Mouse (Mus musculus) naive thymus-derived CD4-positive, alpha-beta T cell, adult 2 months (primary cell): ENCODE measurements around the gene Nol3.
A peak's percentile ranks its signal among the peaks of the same experiment; 100 is the strongest.
"Not testable (repeated sequence)": the region's sequence is repeated elsewhere in the genome, so short reads cannot be mapped to it uniquely, and the experiment has no call there.

Experiments used
- DNase-seq: peaks from one replicate; pipeline ENCODE4 v3.0.0-alpha.2; 2011; ENCODE audit warnings: low read depth

The Nol3 gene

DNA sequence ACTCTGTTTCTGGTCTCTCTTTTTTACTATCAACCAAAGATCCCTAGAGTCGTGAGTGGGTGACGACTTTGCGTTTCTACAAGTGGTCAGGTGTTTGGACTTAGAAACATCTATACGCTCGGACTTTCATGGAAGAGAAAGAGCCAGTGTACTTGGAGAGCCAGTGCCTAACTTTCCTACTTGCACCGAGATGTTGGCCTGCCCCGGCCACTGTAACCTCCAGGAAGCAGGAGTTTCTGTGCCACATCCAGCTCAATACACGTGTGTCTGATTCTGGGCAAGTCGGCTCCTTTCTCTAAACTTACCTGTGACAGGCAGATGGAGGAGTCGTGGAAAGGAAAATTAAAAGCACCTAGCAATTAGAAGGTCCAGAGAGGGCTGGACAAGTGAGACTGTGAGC, at the start of gene Nol3:
TSS of gene Nol3 (plus strand) at position 301 of the 400 bp plus-strand sequence.
- no peak for DNase-seq

DNA sequence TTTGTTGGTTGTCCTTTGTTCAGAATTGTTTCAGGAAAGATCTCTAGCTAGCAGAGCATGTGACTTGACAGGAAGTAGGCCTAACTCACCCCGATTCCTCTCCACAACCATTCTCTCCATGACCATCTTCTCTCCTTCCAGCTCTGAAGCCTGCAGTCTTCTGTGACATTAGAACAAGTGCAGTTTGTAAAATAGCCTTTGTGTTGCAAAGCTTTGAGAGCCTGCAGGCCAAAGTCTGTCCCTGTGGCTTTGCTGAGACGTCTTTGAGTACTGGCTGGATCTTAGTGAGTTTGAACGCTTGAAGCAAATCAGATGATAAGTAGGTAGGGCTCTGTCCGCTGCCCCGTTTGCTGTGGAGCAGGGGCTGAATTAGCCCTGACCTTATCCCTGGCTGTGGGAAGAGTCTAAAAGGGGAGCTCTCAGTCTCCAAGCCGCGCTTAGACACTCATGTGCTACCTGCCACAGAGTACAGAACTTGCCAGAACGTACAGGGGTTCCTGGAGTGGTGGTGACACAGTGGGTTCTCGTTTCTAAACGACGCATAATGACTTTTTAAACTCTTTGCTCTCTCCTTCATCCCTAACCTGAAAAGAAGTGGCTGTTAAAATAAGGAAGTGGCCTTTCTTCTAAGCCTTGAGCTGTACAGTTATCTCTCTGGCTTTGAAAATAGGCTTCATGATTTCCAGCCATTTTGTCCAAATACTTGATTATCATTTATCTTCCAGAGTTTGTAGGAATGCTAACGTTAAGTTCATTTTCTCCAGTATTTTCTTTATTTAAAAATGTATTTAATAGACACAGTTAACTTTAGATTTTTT, 44.2 kb upstream of the Nol3 start:
- no peak for DNase-seq

GRCm38 (mm10) chr8:105232321-105232693, 43.6 kb upstream of the Nol3 start:
- DNase-seq = not testable (repeated sequence)

DNA sequence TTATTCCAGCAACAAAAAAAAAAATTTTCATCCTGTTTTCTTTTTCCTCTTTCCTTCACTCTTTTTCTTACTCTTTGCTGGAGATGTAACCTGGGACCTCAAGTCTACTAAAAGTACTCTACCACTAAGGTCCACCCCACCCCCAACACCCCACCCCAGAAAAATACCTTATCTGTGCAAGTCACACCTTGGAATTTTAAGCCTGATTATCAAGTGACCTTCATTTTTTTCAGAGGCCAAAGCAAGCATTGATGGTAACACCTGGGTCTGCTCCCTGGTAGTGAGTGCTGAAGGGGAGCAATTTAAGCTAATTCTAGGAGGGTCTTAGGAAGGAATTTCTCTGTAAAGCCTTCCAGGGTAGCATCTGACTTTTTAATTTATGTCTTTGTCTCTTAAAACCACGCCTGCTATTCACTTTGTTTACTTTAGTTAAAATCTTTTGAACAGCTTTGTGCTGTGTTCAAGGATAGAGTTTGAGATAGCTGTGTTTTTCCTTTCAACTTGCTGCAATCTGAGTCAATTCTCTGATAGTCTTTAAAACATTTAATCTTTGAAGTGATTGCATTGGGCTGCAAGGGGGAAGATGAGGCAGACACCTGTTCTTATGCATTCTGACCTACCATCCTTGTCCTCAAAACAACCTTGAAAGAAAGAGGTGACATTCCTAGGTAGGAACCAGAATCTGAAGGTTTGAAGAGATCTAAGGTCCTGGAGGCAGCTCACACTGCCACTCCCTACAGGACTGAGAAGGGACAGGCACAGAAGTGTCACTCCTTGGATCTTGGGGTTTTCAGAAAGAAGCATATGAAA, 42.6 kb upstream of the Nol3 start:
- no peak for DNase-seq

- no peak for DNase-seq
These were observed 40.7 kb upstream of the Nol3 start for GRCm38 (mm10) chr8:105235206-105235605.

DNA sequence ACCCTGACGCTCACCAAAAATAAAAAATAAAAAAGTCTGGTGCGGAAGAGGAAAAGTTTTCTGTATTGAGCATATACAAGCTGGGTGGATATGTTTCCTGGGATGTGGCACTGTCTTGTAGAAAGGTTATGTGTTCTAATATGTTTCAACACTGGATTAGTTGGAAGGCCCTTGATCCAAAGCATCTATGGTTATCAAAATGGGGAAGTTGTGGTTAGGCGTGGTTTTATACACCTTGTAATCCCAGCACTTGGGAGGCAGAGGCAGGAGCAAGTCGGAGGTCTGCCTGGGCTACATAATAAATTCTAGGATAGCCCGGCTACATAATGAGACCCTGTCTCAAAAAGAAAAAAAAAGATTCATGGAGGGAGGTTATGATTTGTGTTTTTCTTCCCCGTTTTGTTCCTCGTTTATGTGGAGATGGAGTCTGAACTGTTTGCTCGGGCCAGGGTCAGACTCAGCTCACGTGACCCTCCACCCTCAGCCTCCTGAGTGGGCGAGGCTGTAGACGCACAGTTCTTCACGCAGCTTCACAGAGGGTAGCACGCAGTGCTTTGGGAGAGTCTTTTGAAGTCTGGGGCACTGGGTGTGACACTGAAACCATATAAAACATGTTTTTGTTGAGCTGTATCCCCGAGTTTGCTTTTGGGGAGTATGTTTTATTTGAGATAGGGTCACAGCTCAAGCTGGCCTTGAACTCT, 38.3 kb upstream of the Nol3 start:
- no peak for DNase-seq

GRCm38 (mm10) chr8:105241016-105241415, 34.9 kb upstream of the Nol3 start:
- no peak for DNase-seq

GRCm38 (mm10) chr8:105251954-105252353, 24.0 kb upstream of the Nol3 start:
- no peak for DNase-seq

DNA sequence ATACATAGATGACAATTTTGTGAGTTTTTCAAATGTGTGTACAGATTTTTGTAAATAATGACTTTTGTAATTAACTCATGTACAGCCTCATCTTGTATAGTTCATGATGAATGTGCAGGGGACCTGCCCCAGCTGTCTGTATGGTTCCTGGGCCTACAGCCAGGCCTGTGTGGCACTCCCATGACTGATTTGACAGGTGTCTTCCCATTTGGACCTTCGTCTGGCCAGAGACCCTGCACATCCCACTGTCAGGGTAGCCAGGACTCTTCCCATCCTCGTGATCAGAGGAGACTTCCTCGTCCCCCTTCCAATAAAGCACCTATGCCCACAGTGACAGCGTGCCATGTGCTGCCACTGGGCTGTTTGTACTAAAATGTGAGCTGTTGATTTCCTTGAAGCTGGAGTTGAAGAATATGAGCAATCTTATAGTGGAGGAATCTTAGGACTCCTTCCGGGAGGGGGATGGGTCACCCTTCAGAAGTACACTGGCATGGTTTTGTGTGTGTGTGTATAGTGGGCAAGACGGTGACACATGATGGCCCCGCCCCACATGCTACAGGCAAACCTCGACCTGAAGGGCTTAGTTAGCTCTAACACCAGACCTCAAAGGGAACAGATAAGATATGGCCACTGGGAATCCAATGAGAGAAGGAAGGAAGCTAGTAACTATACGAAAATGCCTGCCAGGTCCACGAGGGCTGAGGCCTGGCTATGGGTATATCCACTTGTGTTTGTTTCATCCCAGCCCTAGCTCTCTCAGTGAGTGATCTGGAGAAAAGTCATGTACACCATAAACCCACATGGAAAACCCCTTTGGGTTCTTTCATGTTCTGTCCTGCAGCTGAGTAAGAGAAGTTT, 23.0 kb upstream of the Nol3 start:
- no peak for DNase-seq

DNA sequence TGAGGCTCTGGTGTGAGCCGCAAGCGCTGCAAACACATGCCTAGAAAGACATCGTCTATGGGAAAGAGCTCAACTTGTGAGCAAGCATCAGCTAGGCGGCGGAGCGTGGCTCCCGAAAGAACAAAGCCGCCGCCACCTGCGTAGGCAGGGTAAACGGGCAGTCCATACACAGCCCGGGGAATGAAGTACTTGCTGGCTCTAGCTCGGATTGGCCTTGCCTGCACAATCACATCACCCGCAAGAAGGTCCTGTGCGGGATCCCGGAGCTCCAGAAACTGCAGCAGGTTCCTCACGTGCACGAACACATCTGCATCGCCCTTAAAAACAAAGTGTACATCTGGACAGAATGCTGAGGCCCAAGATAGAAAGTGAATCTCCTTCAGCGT, 22.2 kb upstream of the Nol3 start:
- DNase-seq = no peak

DNA sequence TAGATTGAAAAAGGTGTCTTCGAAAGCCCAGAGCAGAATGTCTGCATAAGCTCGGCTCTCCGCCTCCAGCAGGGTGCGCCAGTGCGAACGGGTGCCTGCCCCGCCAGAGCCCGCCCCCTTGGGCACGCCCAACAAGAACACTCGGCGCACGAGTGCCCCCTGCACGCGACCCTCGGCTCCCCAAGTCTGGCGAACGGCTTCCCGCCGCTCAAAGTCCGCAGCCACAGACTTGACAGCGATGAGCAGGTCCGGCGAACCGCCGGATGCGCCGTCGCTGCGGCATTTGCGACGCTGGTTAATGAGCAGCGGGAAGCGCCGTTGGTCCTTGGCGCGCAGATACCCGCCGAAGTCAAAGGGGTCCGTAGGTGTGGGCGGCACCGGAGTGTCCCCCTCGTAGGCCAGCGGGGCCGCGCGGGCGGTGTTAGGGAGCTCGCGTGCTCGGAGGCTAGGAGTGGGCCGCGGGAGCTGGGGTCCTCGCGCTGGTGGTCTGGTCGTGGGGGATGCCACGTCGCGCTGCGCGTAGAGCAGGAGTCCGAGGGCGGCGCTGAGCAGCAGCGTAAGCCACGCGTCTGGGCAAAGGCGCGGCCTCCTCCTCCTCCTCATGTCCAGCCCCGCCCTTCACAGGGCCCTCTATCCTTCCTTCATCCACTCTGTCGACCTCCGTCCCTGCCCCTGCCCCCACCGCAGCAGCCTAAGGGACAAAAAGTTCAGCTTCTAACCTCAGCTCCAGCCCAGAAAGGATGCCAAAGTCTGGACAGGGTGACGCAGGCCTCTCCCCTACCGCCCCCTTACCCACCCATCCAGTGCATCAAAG, 21.6 kb upstream of the Nol3 start:
- DNase-seq = peak; percentile 90

GRCm38 (mm10) chr8:105254966-105255350, 21.0 kb upstream of the Nol3 start, which contains the start of gene B3gnt9:
Gene B3gnt9 (minus strand): TSS chr8:105255153.
- peak; percentile 57 for DNase-seq

DNA sequence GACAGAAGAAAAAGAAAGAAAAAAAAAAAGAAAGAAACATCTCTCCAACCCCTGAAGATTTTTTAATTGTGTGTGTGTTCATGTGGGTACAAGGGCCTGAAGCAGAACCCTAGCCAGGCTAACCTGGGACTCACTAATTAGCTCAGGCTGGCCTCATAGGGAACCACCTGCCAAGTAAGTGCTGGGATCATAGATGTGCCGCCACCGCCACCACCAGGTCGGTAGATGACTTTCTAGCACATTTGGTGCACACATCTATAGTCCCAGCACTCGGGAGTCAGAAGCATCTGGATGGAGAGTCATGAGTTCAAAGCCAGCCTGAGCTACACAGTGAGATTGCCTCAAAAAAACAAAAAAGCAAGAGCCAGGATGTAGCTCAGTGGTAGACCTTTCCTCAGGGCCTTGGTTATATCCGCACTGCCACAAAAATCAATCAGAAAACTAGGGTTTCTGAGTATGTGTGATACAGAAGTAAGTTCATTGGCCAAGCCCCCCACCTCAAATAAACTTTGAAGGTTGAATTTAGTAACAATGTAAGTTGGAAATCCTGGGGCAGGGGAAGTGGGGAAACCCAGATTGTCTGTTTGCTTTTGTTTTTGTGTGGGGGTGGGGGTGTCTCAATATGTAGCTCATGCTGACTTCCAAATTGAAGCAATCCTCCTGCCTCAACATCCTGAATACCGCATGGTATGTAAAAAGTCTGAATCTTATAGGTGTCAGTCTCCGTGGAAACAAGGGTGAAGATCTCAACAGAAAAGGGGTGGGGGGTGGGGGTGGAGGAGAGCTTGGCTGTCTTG, 18.4 kb upstream of the Nol3 start:
- DNase-seq = no peak

GRCm38 (mm10) chr8:105258911-105259720, 16.8 kb upstream of the Nol3 start:
- no peak for DNase-seq

DNA sequence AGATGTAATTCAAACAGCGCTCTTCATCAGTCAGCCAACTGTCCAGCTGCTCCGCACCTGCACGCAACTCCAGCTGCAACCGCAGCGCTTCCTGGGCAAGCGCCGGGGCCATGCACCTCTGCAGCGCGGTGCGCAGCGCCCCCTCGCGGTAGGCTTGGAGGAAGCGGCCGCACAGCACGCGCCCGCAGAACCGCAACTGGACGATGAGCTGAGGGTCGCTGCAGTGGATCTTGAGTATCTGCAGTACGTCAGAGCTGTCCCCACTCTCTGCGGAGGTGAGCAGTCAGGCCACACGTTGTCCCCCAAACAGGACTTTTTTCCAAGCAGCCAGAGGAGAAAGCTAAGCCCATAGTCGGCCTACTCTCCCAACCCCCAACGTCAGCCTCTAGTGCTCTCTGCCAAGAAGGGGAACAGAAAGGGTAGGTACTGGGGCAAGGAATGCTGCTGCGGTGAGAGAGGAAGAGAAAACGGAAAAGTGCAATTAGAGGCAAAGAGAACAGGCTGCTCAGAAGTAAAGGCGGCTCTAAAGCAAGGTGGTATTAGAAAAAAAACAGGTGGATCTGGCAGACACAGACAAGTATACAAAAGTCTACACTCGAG, 16.1 kb upstream of the Nol3 start:
- peak; percentile 82 for DNase-seq

- DNase-seq = no peak
These were observed 15.4 kb upstream of the Nol3 start for GRCm38 (mm10) chr8:105260371-105261099.

GRCm38 (mm10) chr8:105261326-105261980, 14.5 kb upstream of the Nol3 start:
- no peak for DNase-seq
